Mouse (Mus musculus) activated CD4-positive, CD25-positive, alpha-beta regulatory T cell, adult 9 weeks (primary cell): ENCODE data around the gene Hist1h1d. TPM values are rescaled to one million over a fixed set of nuclear protein-coding genes. Genes with fewer than 3 reads are reported as not detected.

Experiments used
- polyA plus RNA-seq: library from polyadenylated mRNA; unstranded; fragments of 100-300 nt; shearing (Covaris generic); gene quantifications from one replicate; pipeline ENCODE4 v1.2.1, GENCODE M21; 2017

Gene Hist1h1d
- polyA plus RNA-seq: 0.50 TPM

GRCm38 (mm10) chr13:23552962-23553361, at the start of gene Hist1h1d:
Gene Hist1h1d (plus strand): TSS chr13:23553262.

GRCm38 (mm10) chr13:23530901-23531875, 21.9 kb upstream of the Hist1h1d start, which contains the start of gene Hist1h4h:
Gene Hist1h4h (plus strand): TSS chr13:23531050.

GRCm38 (mm10) chr13:23533560-23534367, 19.3 kb upstream of the Hist1h1d start, which contains the start of gene Hist1h2af:
Gene Hist1h2af (plus strand): TSS chr13:23533906.

GRCm38 (mm10) chr13:23535137-23536075, 17.7 kb upstream of the Hist1h1d start, which contains the start of gene Hist1h3g:
Gene Hist1h3g (plus strand): TSS chr13:23535422.

GRCm38 (mm10) chr13:23542999-23543607, 10.0 kb upstream of the Hist1h1d start, which contains the start of gene Hist1h2bh:
Gene Hist1h2bh (minus strand): TSS chr13:23543392.

GRCm38 (mm10) chr13:23543965-23544786, 8.9 kb upstream of the Hist1h1d start, which contains the start of gene Hist1h3f:
Gene Hist1h3f (plus strand): TSS chr13:23544052.

GRCm38 (mm10) chr13:23551146-23551834, 1.8 kb upstream of the Hist1h1d start, which contains the start of gene Hist1h4f:
Gene Hist1h4f (minus strand): TSS chr13:23551648.

GRCm38 (mm10) chr13:23561883-23562659, 9.0 kb downstream of the Hist1h1d start, which contains the start of gene Hist1h3e:
Gene Hist1h3e (minus strand): TSS chr13:23562369.

GRCm38 (mm10) chr13:23571022-23571503, 18.0 kb downstream of the Hist1h1d start, which contains the start of the genes Hist1h2ae and Hist1h2bg:
Gene Hist1h2ae (minus strand): TSS chr13:23571220.
Gene Hist1h2bg (plus strand): TSS chr13:23571396.

GRCm38 (mm10) chr13:23573898-23574524, 20.9 kb downstream of the Hist1h1d start, which contains the start of the genes Hist1h2bf and Hist1h2ad:
Gene Hist1h2bf (minus strand): TSS chr13:23574196.
Gene Hist1h2ad (plus strand): TSS chr13:23574381.

GRCm38 (mm10) chr13:23575271-23575851, 22.3 kb downstream of the Hist1h1d start, which contains the start of gene Hist1h3d:
Gene Hist1h3d (plus strand): TSS chr13:23575763.

GRCm38 (mm10) chr13:23581408-23582218, 28.6 kb downstream of the Hist1h1d start, which contains the start of gene Hist1h4d:
Gene Hist1h4d (plus strand): TSS chr13:23581598.

